Mouse (Mus musculus): ENCODE results near the gene Cacna1d.

DNA sequence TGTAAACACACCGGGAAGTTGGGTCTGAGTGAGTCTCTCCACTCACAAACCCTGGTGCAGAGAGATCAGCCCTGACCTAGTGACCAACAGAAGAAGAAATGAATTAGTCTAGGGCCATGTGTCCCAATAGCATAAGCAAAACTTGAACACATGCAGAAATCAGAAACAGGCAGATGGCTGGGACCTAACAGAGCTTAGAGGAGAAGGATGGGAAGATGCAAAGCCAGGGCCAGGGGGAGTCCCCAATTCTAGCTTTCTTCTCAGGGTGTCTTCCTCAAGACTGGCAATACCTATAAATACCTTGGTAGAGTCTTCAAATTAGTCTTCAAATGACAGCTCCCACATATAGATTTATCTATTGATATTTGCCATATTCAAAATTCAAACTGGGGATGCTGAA lies 133.2 kb downstream of the Cacna1d start:
- no peak for TF ChIP-seq CTCF (IDR thresholded peaks at IDR 0.05; ENCODE audit: control insufficient read depth, insufficient read depth, insufficient read length)
- no peak for TF ChIP-seq MYOD1 (IDR thresholded peaks at IDR 0.05; ENCODE audit: control insufficient read depth, insufficient read length, low read depth)
